Mouse (Mus musculus) CH12F3 (cell line): ENCODE measurements at regions not wholly inside any gene's neighbourhood (a gene's known extent, or its start where the extent isn't known, plus 50 kb on each side); places are given as distances from the start of the nearest gene placed in this dataset.

Experiments used
- in situ Hi-C: fragments of 300-500 bp; cut with MboI; formaldehyde crosslinking; loops from 2 replicates; pipeline ENCODE4 v1.14.3; 2020; ENCODE audit warnings: low sequenced_read_pairs

GRCm38 (mm10) chr14:100461141-100462043 lies 176.9 kb upstream of the Klf12 start:
- in situ Hi-C loops, result loop anchor here (25.0 kb wide), 1 partner anchor 174 kb away; the partner anchor contains the start of gene Klf12

GRCm38 (mm10) chr14:100459601-100460290 lies 175.3 kb upstream of the Klf12 start:
- in situ Hi-C loops, result loop anchor here (25.0 kb wide), 1 partner anchor 172 kb away; the partner anchor contains the start of gene Klf12

- in situ Hi-C loops, result loop anchor here (25.0 kb wide), 1 partner anchor 172 kb away; the partner anchor contains the start of gene Klf12
Measured at GRCm38 (mm10) chr14:100458727-100459447, 174.4 kb upstream of the Klf12 start.

- in situ Hi-C loops, result loop anchor here (25.0 kb wide), 1 partner anchor 171 kb away; the partner anchor contains the start of gene Klf12
Measured at GRCm38 (mm10) chr14:100457870-100458726, 173.6 kb upstream of the Klf12 start.

DNA sequence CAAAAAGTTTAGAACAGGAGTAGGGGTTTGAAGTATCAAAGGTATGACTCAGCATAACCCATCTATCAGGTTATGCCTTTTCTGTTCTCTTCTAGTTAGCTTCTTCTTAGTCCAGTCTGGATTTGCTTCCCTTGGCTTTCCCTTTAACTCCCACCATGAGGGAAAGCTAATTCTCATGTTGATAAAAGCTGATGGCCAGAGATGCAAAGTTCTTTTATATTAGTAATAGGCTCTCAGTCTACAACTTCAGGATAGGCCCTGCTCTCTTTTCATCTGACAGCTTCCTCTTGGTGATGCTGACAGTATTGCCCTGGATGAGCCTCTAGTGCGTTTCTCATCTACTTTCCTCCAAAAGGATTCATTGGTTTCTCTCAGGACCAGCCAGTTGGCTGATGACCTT lies 161.7 kb upstream of the Klf12 start:
- in situ Hi-C loops, result no loop called here

GRCm38 (mm10) chr14:100444848-100445247 lies 160.4 kb upstream of the Klf12 start:
- in situ Hi-C loops, result no loop called here

DNA sequence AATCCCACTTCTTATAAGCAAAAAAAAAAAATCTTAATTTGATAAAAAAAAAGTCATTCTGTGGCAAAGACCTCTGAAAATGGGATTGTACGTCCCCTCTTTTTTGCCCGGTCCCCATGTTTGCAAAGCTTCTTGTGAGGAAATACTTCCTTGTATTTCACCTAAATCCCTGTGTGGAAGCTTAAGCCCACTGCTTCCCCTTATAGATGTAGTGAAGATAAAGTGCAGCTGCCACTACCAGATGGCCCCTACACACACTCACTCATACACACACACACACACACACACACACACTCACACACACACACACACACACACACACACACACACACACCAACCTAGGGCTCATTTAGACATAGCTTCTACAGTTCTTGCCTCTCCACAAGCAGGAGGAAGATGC lies 159.6 kb upstream of the Klf12 start:
- in situ Hi-C loops, result no loop called here

- in situ Hi-C loops, result no loop called here
Measured at GRCm38 (mm10) chr14:100437552-100437951, 153.1 kb upstream of the Klf12 start.

DNA sequence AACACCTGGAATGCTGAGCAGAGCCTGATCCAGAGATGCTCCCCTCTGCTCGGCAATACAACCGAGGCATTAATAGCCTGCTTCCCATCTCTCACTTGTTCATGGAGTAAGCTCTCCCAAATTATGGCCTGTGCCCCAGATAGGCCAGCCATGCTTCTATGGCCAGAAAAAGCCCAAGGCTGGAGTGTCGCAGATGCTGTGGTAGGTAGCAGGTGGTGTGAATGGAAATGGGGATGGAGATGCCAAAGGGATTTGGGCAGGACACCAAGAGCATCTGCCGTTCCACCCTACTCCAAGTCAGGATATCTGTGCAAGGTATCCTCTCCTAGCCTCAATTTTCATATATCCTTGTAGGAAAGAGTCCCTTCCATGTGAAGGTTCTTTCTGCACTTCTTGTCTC lies 145.2 kb upstream of the Klf12 start:
- in situ Hi-C loops, result no loop called here

DNA sequence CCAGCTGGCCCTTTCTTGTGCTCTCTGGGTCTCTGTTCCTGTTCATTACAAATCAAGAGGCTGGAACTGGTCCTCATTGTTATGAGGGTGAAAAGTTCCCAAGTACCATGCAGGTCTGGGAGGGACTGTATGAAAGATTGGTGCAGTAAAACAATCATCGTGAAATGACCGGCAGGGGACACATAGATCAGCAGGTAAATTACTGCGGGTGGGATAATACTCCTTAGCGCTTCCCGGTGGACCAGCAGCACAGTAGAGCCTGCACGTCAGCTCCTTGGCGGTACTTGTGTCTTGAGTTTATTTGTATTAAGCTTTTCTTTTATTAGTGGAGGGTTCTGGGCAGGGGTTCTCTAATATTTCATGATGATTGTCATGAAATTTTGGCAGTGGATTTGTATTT lies 141.9 kb upstream of the Klf12 start:
- in situ Hi-C loops, result no loop called here

GRCm38 (mm10) chr14:100423790-100424189 lies 139.3 kb upstream of the Klf12 start:
- in situ Hi-C loops, result no loop called here

DNA sequence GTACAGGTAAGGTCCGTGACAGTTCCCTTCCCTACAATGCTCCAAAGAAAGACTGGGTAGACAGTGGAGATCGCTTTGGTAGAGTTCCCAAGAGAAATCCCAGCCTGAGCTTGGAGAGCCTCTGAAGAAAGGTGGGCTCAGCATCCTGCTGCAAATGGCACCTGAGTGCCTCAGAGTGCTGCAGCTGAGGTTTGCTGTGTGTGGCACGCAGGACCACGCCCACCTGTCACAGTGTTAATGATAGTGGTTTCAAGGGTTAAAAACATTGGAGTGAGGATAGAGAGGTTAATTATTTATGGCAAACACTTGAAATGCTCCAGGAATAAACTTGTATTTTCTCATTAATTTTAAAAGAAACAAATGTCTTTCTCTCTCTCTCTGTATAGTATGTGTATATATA lies 137.2 kb upstream of the Klf12 start:
- in situ Hi-C loops, result no loop called here

DNA sequence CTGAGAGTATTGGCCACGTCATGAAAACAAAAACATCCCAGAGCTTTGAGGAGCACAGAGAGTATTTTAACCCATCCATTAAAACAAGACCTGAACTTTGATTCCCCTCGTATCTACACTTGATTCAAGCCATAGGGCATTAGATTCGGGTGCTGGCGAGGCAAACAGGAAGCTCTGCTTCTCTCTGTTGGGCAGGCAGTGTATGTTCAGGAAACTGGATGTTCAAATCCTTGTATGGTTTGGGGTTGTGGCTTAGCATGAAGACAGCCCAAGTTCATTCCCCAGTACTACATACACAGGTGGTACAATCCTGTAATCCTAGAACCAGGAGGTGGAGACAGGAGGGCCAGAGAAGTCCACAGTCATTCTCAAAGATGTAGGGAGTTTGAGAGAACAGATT lies 130.6 kb upstream of the Klf12 start:
- in situ Hi-C loops, result no loop called here

DNA sequence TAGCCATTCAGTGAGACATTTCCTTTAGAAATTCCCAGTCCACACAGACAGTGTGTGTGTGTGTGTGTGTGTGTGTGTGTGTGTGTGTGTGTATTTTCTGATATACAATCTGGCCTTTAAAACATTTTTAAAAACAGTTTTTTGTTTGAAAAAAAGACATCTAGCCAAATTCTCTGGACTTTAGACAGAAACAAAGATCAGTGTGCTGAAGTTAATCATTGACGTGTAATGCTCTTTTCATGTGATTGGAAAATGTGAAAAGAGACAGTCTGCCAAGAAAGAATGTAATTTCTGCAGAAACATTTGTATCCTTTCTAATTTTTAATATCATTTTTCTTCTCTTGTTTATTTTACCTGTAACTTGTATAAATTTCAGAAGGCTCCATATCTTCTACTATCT lies 127.7 kb upstream of the Klf12 start:
- in situ Hi-C loops, result no loop called here

DNA sequence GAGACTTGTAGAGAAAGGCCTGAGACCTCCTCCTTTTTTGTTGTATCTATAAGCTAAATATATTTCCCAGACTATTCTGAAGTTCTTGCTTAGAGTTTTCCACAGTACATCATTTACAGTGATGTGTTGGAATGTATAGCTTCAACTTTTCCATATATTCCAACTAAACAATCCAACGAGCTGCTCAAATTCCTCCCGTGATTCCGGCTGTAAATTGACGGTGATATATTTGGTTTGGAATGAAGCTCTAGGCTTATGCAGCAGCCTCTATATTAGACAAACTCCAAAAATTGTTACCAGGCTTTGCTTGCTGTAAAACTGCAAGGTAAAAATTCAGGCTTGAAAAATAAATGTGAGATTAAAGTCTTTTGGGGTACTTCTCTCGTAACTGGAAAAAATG lies 112.7 kb upstream of the Klf12 start:
- in situ Hi-C loops, result no loop called here

DNA sequence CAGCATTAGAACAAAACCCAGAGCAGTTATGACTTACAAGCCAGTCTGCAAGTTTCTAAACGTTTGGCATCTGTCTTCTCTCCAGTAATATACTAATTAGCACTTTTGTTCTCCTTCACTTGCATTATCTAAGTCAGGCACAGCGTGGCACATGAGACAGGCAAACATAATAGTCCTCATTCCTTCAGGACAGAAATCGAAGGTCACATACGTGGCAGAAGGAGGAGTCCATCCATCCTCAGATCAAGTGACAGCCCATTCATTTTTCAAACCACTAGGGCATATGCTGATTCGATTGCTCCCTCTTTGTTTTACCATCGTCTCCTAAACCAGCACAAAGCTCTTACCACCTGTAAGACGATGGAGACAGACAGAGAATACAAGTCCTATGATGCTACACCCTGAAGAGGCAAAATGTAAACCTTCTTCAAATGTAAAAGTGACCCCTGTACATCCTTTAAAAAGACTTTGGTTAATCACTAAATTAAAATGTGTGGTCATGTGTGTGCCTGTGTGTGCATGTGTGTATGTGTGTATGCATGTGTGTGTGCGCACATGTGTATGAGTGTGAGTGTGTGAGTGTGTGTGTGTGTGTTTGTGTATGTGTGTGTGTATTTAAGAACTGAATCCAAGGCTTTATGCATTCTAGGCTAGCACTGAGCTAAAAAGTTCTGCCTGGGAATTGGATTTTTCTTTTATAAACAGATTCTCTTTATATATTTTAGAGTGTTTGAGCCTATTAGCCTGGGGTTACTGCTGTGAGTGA lies 90.9 kb upstream of the Klf12 start:
- in situ Hi-C loops, result no loop called here

GRCm38 (mm10) chr14:100374494-100375217 lies 90.2 kb upstream of the Klf12 start:
- in situ Hi-C loops, result no loop called here

DNA sequence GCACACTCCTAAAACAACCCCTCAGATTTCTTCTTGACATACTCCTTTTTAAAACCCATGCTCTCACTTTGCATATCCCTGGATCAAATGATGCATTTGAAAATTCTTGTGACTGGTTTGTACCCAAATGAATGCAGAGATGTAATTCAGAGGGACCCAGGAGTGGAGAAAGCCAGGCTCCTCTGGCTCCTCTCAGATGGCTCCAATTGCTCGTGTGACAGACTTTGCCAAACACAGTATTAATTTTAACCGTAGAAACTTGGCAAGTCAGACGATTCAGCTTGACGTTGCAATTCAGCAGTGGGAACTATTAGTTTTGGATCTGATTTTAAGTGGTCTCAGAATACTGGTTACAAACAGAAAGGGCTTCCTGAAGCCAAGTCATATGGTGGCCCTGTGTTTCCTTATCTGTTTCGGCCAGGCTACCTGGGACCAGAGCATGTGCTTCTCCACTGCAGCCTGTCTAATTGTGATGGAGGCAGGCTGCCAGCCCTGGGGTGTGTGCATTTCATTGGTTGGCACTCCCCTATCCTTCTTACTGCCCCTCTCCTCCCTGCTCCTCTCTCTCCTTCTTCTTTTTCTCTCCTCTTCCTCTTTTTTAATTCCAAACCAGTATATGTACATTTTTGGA lies 81.9 kb upstream of the Klf12 start:
- in situ Hi-C loops, result no loop called here
